Mouse (Mus musculus): ENCODE measurements at regions not wholly inside any gene's neighbourhood (a gene's known extent, or its start where the extent isn't known, plus 50 kb on each side); places are given as distances from the start of the nearest gene placed in this dataset.
A peak's percentile ranks its signal among the peaks of the same experiment; 100 is the strongest.

DNA sequence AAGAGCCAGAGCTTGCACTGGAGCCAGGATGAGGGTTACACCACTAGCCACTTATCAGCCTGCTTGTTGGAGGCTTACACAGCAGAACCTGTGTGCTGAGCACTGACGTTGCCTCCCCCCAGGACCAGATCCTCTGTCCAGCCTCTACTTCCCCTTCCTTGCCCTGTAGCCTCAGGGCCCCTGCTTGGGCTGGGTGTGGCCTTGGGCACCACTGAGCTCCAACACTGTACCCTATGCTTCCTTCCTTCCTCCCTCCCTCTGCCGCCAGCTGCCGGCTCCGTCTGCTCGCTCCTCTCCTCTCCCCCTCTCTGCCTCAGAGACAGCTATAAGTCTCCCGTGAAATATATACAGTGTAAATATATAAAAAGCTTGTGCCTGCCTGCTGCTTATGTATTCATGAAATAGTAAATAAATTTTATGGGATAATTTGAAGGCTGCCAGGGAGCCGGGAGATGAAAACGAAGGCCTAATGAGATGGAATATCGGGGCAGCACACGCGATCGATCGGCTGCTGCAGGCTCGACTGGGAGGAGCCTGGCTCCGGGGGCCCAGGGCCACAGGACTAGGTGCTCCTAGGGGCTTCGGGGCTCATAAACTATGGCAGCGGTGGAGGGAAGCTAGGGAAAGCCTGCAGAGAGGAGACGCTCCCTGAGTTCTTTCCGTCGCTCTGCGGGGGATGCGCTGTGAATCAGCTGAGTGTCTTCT is 135.6 kb downstream of the Rbm19 start:
- DNase-seq (ENCODE audit: inconsistent age in 2 of 2, low spot score in 1 of 2): no peak

DNA sequence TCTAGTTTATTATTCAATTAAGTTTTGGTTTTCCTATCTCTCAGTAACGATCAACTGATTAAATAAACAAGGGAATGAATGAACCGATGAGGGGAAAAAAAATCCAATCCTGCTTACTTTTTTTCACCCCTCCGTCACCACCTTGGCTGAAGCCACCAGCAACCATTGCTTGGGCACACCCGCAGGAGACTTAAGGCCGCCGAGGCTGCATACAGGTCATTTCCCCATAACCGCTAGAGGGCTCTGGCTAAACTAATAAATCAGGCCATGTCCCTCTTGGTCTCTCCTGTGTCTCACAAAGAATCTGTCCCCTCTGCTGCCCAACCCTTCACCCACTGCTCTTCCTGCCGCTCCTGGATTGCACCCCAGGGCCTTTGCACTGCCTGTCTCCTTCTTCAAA is 136.3 kb downstream of the Rbm19 start:
- peak in 1 of 2 experiments; percentile 38 for DNase-seq (ENCODE audit: inconsistent age in 2 of 2, low spot score in 1 of 2)

DNA sequence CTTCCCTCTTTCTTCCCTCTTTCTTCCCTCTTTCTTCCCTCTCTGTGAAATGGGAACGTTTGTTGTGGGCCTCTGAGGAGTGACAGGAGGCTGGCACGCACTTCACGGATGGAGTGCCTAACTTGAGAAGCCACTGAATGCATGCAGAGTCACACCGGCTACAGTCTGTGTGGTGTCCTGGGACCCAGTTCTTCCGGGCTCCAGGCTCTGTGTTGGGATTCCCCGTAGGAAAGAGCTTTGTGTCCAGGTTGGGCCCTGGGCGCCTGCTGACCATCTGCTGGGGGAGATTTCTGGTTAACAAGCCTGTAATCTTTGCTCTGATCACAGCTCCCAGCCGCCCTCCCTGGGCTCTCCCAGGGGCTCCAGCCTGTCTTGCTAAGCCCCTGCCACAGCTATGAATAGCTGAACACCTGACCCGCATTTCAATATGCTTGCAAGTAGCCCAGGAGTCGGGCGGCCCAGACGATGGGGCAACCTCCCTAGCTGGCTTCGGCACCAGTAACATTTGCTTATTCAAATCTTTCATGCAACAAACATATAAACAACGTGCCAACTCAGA is 146.5 kb downstream of the Rbm19 start:
- DNase-seq (ENCODE audit: inconsistent age in 2 of 2, low spot score in 1 of 2): no peak

DNA sequence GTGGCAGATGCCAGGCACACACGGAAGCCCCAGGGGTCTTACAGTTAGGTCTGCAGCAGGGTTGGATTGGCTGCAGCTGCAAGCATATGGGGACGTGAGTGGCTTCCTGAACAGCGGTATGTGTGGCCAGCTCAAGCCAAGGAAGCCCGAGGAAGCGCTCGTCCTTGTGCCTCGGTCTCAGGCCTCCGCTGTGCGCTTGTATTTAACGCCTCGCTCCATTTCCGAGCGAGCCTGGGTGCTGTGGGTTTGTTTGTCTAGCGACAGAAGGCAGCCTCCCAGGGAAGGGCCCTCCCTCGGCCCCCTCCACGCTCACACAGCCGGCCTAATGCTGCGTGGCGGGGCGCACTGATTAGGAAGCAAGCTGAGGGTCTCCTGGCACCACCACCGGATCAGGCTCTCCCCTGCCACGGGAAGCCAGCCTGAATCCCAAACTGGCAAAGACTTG is 153.2 kb downstream of the Rbm19 start:
- DNase-seq (ENCODE audit: inconsistent age in 2 of 2, low spot score in 1 of 2): no peak

DNA sequence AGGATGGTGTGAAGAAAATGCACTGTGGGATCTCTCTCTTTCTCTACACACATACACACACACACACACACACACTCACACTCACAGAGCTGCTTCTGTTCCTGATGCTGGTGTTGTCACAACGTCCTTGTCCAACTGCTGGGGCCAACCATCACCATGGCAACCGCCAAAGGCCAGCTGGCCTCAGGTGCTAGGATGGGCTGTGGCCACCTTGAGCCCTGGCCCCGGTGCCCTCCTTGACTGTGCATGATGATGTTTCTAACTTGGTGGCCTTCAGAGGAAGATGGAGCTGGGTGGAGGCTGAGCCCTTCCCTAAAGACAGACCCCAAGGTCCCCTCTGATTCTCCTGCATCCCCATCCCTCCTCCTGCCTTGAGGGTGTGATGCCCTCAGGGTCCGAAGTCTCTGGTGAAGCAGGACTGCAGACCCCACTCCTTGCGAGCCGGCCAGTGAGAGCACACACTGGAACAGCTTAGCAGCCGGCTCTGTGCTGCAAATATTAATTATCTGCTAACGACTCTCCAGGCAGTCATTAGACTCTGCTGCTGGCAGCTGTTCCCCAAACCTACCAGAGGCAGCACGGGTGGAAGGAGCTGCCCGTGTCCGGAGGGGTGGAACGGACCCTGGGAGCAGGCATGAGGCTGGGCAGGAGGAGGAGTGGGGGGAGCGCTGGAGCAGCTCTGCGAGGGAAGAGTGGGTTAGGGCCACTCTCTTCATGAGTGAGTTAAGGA is 154.8 kb downstream of the Rbm19 start:
- no peak for DNase-seq (ENCODE audit: inconsistent age in 2 of 2, low spot score in 1 of 2)

DNA sequence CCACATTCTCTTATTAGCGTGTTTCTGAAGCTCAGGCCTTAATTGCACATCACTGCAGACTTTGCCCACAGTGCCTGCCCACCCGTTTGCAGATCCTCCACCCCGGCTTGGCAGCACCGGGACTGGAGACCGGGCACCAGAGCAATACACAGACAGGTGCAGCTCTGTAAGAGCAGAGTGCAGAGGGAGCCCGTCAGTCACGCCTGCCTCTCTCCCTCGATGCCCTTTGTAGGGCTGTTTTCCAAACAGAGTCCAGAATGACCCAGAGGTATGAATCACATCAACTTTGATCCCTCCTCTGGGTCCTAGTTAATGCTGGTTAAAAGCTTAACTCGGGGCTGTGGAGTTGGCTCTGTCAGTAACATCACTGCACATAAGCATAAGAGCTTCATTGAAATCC is 155.3 kb upstream of the Lhx5 start:
- no peak for DNase-seq (ENCODE audit: inconsistent age in 2 of 2, low spot score in 1 of 2)

DNA sequence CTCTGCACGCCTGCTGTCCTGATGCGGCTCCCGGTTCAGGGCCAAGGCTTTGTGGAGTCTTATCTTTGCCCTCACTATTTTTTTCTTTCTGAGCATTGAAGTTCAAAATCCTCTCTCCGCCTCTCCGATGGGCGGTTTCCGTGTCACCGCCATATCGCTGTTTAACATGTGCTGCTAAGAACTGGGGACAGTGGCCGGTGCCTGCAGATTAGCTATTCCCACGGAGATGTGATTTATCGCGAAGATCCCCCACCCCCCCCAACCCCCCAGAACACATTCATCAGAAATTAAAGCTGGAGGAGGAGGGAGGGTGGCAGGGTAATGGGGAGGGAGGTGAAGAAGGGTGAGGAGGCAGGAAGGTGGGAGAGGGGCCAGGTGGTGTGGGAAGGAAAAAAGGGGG is 151.2 kb upstream of the Lhx5 start:
- no peak for DNase-seq (ENCODE audit: inconsistent age in 2 of 2, low spot score in 1 of 2)

DNA sequence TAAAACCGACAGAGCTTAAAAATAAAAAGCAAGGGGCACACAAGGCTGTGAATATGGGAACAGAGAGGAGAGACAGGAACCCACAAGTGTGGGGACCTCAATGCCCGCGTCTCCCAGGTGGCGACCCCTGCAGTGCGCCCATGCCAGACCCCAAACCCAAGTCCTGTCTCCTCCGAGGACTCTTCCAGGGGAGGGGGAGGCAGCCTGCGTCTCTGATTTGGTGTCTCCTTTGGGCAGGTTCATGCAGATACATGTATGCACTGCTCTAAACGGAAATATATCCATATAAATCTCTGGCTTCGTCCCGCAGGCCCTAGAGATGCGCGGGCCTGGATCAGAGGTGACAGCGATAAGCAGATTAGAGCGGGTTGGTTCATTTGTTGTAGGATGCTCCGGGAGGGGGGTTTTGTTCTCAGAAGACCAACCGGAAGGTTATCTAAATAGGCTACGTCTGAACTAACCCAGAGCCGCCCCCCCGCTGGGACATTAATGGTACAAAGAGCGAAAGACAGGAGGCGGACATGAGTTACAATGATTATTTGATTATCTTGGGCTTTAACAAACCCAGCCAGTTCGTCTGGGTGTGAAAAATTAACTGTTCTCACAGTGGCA is 150.4 kb upstream of the Lhx5 start:
- no peak for DNase-seq (ENCODE audit: inconsistent age in 2 of 2, low spot score in 1 of 2)

DNA sequence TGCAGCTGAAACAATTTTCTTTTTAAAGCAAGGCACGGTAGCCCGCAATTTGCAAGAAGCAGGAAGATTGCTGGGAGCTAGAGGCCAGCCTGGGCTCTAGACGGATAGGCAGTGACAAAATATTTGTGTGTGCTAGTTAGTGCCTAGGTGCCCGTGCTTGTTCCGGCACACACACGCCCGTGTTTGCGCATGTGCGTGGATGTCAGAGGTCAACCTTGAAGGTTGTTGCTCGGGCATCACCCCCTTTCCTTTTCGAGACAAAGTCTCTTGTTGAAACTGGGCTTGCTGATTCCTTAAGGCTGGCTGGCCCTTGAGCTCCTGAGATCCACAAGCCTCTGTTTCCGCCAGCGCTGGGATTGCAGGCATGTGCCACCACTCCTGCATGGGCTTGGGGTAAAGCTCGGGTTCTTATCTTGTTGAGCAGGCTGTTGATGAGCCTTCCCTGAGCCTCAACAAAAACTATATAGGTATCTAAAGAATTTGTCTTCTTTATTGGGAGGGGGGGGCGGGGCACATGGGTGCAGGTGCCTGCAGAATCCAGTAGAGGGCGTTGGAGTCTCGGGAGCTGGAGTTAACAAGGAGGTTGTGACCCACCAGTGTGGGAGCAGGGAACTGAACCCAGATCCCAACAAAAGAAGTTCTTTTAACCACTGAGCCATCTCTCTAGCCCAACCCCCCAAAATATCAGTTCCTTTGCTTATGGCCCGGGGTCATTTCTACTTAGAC is 149.5 kb upstream of the Lhx5 start:
- DNase-seq (ENCODE audit: inconsistent age in 2 of 2, low spot score in 1 of 2): no peak

DNA sequence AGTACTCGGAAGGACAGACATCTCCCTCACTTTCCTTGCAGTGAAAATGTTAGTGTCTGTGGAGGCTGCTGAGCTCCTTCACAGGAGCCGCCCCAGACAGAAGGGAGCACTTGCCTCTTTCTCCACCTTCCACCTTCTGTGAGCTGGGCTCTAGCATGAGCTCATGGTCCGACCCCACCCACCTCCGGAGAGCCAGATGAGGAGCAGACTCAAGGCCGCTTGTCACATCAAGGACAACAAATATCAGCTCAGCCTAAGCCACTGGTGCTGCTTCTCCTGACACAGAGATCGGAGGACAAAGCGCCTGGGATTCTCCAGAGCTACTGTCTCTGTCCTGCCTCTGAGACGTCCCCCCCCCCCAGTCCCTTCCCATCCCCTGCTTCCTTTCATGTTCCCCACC is 146.9 kb upstream of the Lhx5 start:
- peak; percentile 20 to 50 for DNase-seq (ENCODE audit: inconsistent age in 2 of 2, low spot score in 1 of 2)

DNA sequence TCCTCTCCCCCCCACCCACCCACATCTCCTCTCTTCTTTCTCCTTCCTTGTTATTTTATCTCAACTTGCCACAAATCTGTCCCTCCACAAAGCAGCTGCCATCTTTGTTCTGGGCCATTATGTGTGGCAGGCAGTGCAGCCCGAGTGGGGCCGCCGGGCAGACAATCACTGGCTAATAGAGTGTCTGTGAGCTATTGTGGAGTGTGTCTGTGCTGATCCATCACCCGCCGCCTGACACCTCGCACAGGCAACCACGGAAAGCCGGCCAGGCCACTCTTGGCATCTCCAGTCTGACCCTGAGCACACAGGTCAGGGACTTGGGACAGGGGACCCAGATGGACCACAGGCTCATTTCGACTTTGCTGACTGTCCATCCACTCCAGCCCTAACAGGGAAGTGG is 146.5 kb upstream of the Lhx5 start:
- DNase-seq (ENCODE audit: inconsistent age in 2 of 2, low spot score in 1 of 2): no peak

DNA sequence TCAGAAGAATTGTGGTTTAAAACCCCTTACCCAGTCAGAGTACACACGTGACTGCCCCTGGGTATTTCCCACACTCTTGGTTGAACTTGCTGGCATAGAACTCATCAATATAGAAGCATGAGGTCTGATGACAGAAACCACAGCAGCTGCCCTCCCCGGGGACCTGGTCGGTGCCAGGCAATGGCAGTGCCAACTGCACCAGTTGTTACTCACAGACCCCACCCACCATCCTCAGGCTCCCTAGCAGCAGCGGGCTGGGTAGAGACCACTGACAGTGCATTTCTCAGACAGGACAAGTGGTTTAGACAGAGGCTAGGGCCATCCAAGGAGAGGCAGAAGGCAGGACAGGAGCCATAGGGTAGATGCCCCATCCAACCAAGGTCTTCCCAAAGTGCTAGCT is 144.7 kb upstream of the Lhx5 start:
- DNase-seq (ENCODE audit: inconsistent age in 2 of 2, low spot score in 1 of 2): no peak

DNA sequence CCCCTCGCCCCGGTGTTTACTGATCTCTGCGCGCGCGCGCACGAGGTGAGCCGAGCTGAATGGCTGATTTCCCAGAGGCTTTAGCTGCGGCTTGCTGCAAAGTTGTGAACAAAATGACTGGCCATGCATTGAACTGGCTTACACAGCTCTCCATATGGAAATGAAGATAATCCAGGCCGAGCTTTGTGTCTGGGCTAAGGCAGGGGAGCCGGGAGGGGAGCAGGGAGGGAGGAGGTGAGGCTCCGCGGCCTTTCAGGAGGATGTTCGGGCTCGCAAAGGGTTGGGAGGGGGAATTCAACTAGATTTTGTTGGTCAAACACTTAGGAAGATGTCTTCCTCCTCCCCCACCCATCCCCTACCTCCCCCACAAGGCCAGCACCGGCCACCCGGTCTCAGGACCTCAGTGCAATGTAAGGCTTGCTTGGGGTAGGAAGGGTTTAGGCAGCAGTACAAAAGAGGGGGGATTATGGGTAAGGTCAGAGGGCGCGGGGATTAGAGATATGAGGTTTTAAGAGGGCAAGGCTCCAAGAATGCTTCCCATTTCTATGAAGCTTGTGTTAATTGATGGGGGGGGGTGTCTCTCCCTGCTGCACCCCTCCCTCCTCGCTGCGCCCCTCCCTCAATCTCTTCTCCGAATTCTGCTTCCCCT is 143.3 kb upstream of the Lhx5 start:
- no peak for DNase-seq (ENCODE audit: inconsistent age in 2 of 2, low spot score in 1 of 2)

DNA sequence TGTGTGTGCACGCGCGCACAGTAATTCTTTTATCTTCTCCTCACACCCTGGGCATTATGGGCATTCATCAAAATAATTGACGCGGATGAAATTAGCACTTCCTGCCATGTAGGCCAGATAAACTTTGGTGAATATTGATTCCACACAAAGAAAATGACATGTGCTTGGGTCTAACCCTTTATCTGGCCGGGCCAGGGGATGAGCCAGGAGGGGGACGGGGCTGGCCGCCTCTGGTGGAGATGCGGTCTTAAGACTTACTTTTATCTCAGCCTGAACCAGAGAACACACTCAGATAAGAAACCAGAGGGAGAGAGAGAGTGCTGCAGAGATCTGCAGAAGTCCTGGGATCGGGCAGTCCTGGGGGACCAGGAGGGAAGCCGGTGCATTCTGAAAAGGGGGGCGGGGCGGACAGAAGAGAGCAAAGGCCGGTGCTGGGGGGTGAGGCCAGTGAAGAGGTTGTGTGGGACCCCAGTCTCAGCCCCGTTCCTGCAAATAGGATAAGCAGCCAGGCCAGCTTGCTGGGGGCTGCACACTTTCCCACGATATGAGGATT is 136.9 kb upstream of the Lhx5 start:
- no peak for DNase-seq (ENCODE audit: inconsistent age in 2 of 2, low spot score in 1 of 2)

DNA sequence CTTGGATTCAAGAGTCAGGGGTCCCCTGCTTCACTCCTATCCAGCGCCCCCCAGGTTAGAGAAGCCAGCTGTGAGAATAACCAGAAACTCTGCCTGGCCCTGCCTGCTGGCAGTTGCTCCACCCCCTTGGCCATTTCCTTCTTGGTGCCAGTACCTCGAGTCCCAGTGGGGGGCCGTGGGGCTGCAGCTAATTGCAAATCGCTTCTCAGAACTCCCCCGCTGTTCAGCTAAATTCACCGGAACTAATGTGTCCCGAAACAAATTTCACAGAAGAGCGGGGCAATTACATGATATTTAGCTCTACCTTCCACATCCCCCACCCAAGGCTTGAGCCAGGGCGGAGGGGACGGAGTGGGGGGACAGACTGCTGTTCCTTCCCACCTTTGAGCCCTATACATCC is 134.3 kb upstream of the Lhx5 start:
- DNase-seq (ENCODE audit: inconsistent age in 2 of 2, low spot score in 1 of 2): no peak

DNA sequence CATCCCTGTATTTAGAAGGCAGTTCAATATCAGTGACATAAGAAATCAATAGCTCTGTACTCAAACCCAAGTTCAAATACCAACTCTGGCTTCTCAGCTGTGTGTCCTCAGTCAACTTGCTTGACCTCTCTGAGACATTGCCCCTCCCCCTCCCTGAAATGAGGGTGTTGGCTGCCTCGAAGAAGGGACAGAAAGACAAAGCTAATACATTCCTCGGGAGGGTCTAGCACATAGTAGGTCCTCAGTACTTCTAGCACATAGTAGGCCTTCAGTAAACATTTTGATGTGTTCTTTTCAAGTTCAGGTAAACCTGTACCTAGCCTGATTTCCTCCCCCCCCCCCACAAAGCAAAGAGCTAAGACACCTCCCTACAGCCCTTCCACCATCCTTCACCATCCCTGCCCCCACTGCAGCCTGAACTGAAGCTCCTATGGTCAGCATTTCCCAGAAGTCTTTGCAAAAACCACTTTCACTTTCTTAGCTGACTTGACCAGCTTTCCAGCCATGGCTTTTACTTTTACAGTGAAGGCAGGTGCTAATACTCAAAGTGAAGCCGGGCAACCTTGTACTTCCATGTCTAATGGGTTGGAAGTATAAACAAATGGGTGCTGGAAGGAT is 133.7 kb upstream of the Lhx5 start:
- DNase-seq (ENCODE audit: inconsistent age in 2 of 2, low spot score in 1 of 2): no peak

DNA sequence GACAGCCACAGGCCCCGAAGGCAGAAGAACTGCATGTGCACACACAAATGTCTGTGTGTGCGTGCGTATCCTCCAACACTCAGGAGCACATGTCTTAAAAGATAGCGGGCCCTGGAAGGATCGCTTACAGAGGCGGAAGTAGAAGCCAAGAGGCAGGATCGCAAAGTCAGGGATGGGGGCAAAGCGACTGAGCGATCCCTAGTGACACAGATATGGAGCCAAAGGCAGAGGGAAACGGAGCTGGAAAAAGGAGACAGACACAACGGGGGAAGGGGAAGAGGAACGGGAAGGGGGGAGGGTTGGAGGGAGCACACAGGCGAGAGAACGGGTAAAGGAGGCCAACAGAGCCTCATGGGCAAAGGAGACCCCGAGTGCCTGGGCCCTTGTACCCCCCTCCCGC is 129.8 kb upstream of the Lhx5 start:
- DNase-seq (ENCODE audit: inconsistent age in 2 of 2, low spot score in 1 of 2): no peak

DNA sequence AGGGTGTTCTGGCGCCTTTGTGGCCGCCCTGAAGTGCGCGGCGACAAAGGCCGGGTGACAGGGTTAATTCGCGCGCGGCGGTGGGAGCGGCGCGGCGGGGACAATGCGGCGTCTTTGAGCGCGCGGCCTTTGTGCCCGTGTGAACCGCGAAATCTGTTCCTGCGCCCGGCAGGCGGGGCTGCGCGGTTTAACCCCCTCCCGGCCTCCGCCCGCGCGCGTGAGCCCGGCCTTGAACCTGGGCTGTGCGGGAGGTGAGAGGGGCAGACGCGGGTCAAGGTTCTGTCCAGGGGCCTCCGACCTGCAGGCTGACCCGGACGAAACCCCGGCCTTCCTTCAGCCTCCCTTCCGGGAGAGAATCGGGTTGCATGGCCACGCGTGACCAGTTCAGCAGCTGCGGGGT is 129.2 kb upstream of the Lhx5 start:
- DNase-seq (ENCODE audit: inconsistent age in 2 of 2, low spot score in 1 of 2): no peak

DNA sequence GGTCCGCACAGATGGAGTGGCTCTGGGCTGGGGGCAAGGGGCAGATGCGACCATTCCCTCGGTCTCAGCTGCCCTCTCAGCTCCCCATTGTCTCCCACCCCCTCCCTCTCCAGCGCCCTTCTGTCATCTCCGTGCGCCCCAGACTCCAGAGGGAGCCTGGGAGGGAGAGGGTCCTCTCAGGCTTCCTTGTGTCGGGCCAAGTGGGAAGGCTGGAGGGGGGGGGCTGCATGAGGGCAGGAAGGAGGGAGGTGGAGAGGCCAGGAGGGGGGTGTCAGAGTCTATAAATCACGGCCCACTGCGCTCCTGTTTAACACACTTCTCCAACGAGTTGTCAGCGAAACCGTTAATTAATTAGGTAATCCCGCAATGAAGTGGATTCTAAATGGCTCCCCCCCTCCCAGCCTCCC is 127.2 kb upstream of the Lhx5 start:
- DNase-seq (ENCODE audit: inconsistent age in 2 of 2, low spot score in 1 of 2): no peak

DNA sequence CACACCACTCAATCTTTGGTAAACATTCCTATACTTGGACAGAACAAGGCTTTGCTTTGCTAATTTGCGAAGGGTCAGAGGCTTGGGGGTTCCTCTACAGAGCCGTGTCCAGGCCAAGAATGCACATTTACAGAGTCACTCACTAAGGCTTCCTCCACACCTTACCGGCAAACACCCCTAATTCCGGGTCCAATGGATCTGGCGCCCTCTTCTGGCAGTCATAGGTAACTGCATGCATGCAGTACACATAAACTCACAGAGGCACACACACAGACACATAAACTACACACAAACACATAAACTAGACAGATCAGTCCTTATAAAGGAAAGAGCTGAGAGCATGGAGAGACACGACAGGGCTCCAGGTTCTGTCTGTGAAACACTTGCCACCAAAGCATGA is 119.2 kb upstream of the Lhx5 start:
- no peak for DNase-seq (ENCODE audit: inconsistent age in 2 of 2, low spot score in 1 of 2)
